Mouse (Mus musculus) CH12.LX (cell line): Measurements from ENCODE around the gene Cst12.
"Not testable (repeated sequence)": the region's sequence is repeated elsewhere in the genome, so short reads cannot be mapped to it uniquely, and the experiment has no call there.

Experiments
- CHD2 ChIP-seq: IDR thresholded peaks from 2 replicates; pipeline ENCODE4 v1.6.1; 2011; ENCODE audit warnings: low read length, improper control_type of control experiment
- CTCF ChIP-seq, 2 experiments: IDR thresholded peaks in 1 of 2; conservative IDR thresholded peaks in 1 of 2; 2 replicates each; pipeline ENCODE4 v1.5.1; 2011 to 2012; ENCODE audit warnings: low read depth in 2 of 2, low read length in 2 of 2, improper control_type of control experiment in 1 of 2, inconsistent platforms in 1 of 2, mild to moderate bottlenecking in 1 of 2, moderate library complexity in 1 of 2
- EP300 ChIP-seq: IDR thresholded peaks from 2 replicates; pipeline ENCODE4 v1.6.1; 2011; ENCODE audit warnings: low read length, improper control_type of control experiment
- HCFC1 ChIP-seq: IDR thresholded peaks from 2 replicates; pipeline ENCODE4 v1.6.1; 2012; ENCODE audit warnings: low read depth, mild to moderate bottlenecking, inconsistent platforms, low read length, improper control_type of control experiment
- JUND ChIP-seq: conservative IDR thresholded peaks from 2 replicates; pipeline ENCODE4 v1.6.1; 2011; ENCODE audit warnings: low read depth, low read length, improper control_type of control experiment
- MAX ChIP-seq: IDR thresholded peaks from 2 replicates; pipeline ENCODE4 v1.6.1; 2011; ENCODE audit warnings: low read length, improper control_type of control experiment
- POLR2A ChIP-seq: IDR thresholded peaks from 2 replicates; pipeline ENCODE4 v1.6.1; 2011; ENCODE audit warnings: low read depth, mild to moderate bottlenecking, improper control_type of control experiment, low read length
- POLR2AphosphoS2 ChIP-seq: IDR thresholded peaks from 2 replicates; pipeline ENCODE4 v1.6.1; 2011; ENCODE audit warnings: low read depth, low read length, improper control_type of control experiment
- SIN3A ChIP-seq: IDR thresholded peaks from 2 replicates; pipeline ENCODE4 v1.6.1; 2012; ENCODE audit warnings: low read length, improper control_type of control experiment, inconsistent platforms

- not testable (repeated sequence) for TF ChIP-seq POLR2A; CTCF (conservative IDR thresholded peaks at IDR 0.05 in 1 of 2, IDR thresholded peaks at IDR 0.05 in 1 of 2; ENCODE audit: low read depth in 2 of 2, low read length in 2 of 2); POLR2AphosphoS2; SIN3A; MAX; JUND; HCFC1; CHD2; EP300
These were observed 17.8 kb upstream of the Cst12 start, which contains the start of gene Cst11 for GRCm38 (mm10) chr2:148771397-148771796.
